Mouse (Mus musculus) CD8-positive naive resting alpha-beta T cell, adult 2 months (primary cell): ENCODE results near the gene Serpina3b.

Experiments
- DNase-seq, 2 experiments: peaks; one replicate each; pipeline ENCODE4 v3.0.0; 2022; ENCODE audit warnings: low read depth in 2 of 2, low spot score in 2 of 2

Serpina3b gene

DNA sequence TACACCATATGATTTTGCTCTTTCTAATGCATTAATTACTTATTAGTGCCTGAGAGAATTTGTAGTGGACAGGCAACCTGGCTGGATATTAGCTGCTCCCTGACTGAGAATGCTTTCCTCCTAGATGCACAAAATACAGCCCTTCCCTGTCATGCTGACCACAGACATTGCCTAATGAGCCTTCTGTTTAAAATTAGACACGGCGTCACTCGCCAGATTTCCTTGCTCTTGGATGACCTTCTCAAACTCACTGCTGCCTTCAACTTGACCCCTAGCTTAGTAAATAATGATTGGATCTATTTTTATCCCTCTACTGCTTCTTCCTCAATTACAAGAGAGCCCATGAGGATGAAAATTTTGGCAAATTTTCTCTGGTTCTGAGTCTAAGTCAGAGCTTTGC lies 47.0 kb downstream of the Serpina3b start:
- no peak for DNase-seq

DNA sequence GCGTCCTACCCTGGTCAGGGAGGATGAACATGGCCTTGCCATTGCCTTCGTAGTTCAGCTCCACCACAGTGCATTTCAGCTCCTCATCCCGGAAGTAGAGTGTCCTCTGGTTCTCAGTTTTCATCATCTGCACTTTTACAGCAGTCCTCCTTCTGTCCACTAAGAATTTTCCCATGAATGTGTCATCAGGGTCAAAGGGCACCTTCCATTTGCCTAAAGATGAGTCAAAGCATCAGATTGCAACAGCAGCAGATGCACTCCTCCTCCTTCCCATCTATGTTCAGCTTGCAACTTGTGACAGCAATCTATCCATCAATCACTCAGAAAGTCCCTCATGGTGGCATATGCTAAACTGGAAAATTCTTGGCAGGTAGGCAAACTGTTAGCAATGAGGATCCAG lies 47.8 kb downstream of the Serpina3b start:
- DNase-seq: no peak

DNA sequence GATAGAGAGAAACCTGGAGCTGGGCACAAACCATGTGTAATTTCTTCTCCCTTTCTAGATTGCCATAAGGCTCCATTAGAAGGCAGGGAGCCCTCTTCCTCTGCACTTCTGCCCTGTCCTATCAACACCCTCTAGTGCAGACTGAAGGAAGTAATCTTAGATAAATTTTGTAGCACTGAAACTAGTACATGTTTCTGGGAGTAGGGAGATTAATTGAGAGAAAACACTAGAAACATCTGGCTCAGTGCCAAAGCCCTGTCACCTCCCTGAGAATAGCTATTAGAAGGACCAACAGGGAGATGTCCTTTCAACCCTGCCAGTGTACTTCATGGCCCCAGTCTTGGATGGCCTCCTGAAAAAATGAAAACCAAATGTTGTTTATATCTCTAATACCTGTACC lies 50.8 kb downstream of the Serpina3b start:
- no peak for DNase-seq

DNA sequence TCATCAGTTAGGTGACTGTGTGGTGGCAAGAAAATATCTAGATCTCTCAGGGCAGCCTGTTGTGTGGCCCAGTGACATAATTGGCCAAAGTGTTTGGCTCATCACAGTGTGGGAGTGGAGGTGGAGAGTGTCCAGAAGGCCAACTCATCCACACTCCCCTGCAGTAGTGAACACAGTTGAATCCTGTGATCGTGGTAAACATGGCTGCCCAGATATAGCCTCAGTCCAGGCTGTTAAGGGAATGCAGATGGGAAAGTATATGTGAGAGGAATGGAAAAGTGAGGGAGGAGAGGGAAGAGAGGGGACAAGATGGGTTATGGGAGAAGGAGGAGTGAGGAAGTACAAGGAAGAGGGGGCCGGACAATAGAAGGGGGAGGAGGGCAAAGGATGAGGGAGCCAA lies 51.2 kb downstream of the Serpina3b start:
- no peak for DNase-seq

DNA sequence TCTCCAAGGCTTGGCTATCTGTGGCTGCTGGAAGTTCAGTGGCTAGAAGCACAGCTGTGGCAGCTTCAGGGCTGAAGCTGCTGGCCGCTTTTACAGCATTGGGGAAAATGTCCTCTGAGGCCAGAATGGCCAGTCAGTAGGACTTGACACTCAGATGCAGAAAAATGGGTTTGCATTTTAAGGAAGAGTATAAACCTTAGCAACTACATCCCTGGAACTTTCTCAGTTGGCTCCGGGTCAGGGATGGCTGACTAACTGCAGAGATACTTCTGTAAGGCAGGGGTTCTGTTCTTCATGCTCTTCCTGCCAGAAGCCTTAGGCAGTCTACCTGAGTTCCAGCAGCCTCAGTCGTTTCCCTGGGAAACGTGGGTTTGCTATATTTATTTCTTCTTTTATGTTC lies 57.2 kb downstream of the Serpina3b start:
- no peak for DNase-seq

DNA sequence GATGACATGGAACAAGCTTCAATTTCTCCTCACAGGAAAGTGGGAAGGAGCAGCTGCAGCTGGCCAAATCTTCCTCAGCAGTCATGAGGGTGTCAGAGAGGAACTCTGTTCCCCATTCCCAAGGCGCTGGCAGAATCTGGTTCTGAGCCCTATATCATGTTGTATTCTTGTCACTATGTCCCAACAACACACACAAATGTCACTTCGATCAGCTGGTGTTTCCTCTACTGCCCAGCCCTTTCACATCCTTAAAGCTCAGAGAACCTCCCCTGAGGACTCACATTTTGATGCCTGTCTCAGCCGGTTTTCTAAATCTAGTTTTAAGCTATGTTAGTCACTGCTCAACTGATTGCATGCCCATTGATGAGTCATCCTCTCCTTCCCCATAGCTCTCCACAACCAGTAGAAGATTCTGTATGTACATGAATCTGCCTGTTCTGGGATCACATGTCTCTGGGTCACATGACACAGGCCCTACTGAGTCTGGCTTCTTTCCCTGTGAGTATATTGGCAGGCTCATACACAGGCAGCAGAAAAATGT lies 58.3 kb downstream of the Serpina3b start:
- DNase-seq: no peak
